Mouse (Mus musculus): ENCODE results near the gene Taf5l. TPM values are rescaled to one million over a fixed set of nuclear protein-coding genes. Genes with fewer than 3 reads are reported as not detected.
"Not testable (repeated sequence)": the region's sequence is repeated elsewhere in the genome, so short reads cannot be mapped to it uniquely, and the experiment has no call there.

Gene Taf5l
- polyA plus RNA-seq, 1 experiment from 2014 or later, result 28.6 TPM

DNA sequence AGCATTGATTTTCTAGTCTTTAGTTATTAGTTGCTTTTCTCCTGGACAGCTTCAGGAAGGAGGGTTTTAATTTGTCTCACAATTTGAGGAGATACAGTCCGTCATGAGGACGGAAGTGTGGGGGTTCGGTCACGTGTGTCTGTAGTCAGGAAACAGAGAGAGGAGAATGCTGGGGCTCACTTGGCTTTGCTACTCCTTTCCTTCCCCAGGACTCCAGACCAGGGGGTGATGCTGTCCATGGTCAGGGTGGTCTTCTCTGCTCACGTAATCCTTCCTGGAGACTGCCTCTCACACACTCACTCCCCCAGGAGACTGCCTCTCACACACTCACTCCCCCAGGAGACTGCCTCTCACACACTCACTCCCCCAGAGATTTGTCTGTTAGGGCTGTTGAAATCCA is 23.2 kb upstream of the Taf5l start:
- ATAC-seq (ENCODE audit: low read depth) (no peak), DNase-seq (no peak)
- peaks cover 82% of the 10 kb centered on the region for H3K36me3 ChIP-seq
- WGBS (ENCODE audit: insufficient replicate concordance), result 90% methylated on average over 5 of the region's 5 CpGs
- H3K9me3 ChIP-seq (replicated peaks), result no peaks in the 10 kb centered on the region
- H3K4me3 ChIP-seq (replicated peaks), result no peak overlapping the region
- no peak overlapping the region for H3K27ac ChIP-seq
- H3K4me2 ChIP-seq, result no peak overlapping the region
- no peak overlapping the region for H3K9ac ChIP-seq
- no peaks in the 10 kb centered on the region for H3K4me1 ChIP-seq (replicated peaks)
- no peaks in the 10 kb centered on the region for H3K27me3 ChIP-seq

DNA sequence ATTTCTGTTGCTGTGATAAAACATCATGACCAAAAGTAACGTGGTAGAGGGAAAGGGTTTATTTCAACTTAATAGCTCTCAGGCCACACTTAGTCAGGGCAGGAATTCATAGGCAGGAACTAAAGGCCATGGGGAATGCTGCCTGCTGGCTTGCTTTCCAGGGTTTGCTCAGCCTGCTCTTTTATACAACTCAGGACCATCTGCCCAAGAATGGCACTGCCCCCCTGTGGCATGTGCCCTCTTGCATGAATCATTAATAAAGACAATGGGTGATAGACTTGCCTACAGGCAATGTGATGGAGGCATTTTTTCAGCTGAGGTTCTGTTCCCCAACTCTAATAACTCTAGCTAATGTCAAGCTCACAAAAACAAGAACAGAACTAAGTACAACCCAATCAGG is 21.0 kb upstream of the Taf5l start:
- Histone ChIP-seq H3K4me1 (replicated peaks) (no peaks in the 10 kb centered on the region), H3K27ac (no peak overlapping the region), H3K9me3 (replicated peaks) (no peaks in the 10 kb centered on the region), H3K27me3 (no peaks in the 10 kb centered on the region), H3K4me2 (no peak overlapping the region), H3K36me3 (peaks cover 87% of the 10 kb centered on the region), H3K4me3 (replicated peaks) (no peak overlapping the region), H3K9ac (no peak overlapping the region)
- 78% methylated on average over 1 of the region's 1 CpGs for WGBS (ENCODE audit: insufficient replicate concordance)
- DNase-seq, result no peak
- no peak for ATAC-seq (ENCODE audit: low read depth)

DNA sequence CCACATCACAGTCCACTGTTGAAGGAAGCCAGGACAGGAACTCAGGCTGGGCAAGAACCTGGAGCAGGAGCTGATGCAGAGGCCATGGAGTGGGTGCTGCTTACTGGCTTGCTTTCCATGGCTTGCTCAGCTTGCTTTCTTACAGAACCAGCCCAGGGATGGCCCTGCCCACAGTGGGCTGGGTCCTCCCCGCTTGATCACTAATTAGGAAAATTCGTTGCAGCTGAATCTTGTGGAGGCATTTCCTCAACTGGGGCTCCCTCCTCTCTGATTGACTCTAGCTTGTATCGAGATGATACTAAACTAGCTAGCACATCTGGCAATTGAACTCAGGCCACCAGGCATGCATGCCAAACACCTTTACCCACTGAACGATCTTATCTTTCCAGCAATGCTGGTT is 18.2 kb upstream of the Taf5l start:
- H3K27ac ChIP-seq, result no peak overlapping the region
- H3K36me3 ChIP-seq, result peaks cover 92% of the 10 kb centered on the region
- H3K4me1 ChIP-seq (replicated peaks), result no peaks in the 10 kb centered on the region
- no peaks in the 10 kb centered on the region for H3K9me3 ChIP-seq (replicated peaks)
- ATAC-seq (ENCODE audit: low read depth) (no peak), DNase-seq (no peak)
- H3K4me2 ChIP-seq, result no peak overlapping the region
- 75% methylated on average over 4 of the region's 4 CpGs for WGBS (ENCODE audit: insufficient replicate concordance)
- no peak overlapping the region for H3K9ac ChIP-seq
- no peaks in the 10 kb centered on the region for H3K27me3 ChIP-seq
- H3K4me3 ChIP-seq (replicated peaks), result no peak overlapping the region

DNA sequence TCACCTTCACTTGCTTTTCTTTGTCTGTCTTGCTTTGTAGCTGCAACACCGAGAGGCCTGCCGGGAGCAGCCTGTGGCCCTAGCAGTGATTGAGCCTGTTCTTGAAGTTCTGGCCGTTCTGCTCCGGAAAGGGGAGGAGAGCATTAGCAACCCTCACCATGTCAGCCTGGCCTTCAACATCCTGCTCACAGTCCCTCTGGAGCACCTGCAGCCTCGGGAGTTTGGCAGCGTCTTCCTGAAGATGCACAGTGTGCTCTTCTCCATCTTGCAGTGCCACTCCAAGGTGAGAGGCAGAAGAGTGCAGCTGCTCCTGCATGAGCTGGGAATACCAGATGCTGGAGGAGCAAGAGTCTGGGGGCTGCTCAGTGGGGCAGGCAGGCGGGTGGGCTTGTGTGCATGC is 16.9 kb upstream of the Taf5l start:
- H3K9ac ChIP-seq, result no peak overlapping the region

DNA sequence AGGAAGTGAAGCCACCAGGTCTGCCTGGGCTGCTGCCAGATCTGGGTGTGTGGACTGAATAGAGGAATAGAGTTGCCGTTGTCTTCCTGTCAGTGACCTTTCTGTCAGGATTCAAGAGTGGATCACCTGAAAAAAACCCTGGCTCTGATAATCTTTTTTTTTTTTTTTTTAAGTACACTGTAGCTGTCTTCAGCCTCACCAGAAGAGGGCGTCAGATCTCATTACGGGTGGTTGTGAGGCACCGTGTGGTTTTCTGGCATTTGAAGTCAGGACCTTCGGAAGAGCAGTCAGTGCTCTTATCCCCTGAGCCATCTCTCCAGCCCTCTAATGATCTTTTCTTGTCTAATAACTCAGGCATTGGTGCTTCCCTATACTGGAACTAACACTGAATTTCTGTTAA is 12.2 kb upstream of the Taf5l start:
- Histone ChIP-seq H3K27me3 (no peaks in the 10 kb centered on the region), H3K4me2 (no peak overlapping the region), H3K4me3 (replicated peaks) (no peak overlapping the region), H3K27ac (no peak overlapping the region), H3K9ac (no peak overlapping the region), H3K4me1 (replicated peaks) (no peaks in the 10 kb centered on the region), H3K36me3 (peaks cover 88% of the 10 kb centered on the region), H3K9me3 (replicated peaks) (no peaks in the 10 kb centered on the region)
- DNase-seq (no peak), ATAC-seq (ENCODE audit: low read depth) (no peak)
- 58% methylated on average over 5 of the region's 5 CpGs for WGBS (ENCODE audit: insufficient replicate concordance)

More for the DNA sequence above, 16.9 kb upstream of the Taf5l start:
- Histone ChIP-seq H3K36me3 (peaks cover 91% of the 10 kb centered on the region), H3K4me3 (replicated peaks) (no peak overlapping the region), H3K4me1 (replicated peaks) (no peaks in the 10 kb centered on the region), H3K27ac (no peak overlapping the region), H3K27me3 (no peaks in the 10 kb centered on the region), H3K4me2 (no peak overlapping the region), H3K9me3 (replicated peaks) (no peaks in the 10 kb centered on the region)
- no peak for DNase-seq
- WGBS (ENCODE audit: insufficient replicate concordance), result 87% methylated on average over 7 of the region's 7 CpGs
- no peak for ATAC-seq (ENCODE audit: low read depth)

DNA sequence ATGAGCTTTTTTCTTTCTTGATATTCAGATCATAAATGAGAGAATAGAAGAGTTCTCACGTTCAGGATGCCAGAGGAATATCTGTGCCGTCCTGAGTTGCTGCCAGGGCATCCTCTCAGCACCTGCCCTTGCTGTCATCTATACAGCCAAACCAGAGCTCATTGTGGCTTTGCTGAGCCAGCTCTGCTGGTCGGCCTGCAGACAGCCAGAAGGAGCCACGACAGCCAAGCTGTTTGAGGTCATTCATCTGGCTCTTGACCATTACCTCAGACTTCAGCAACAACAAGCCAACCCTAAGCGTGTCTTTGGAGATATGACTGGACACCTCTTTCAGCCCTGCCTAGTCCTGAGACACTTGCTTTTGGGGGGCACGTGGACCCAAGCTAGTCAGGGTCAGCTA is 6.6 kb upstream of the Taf5l start:
- DNase-seq (no peak), ATAC-seq (ENCODE audit: low read depth) (no peak)
- H3K9ac ChIP-seq, result no peak overlapping the region
- H3K27me3 ChIP-seq, result no peaks in the 10 kb centered on the region
- H3K4me1 ChIP-seq (replicated peaks), result peaks cover 7% of the 10 kb centered on the region
- WGBS (ENCODE audit: insufficient replicate concordance), result 82% methylated on average over 6 of the region's 6 CpGs
- no peak overlapping the region for H3K27ac ChIP-seq
- H3K4me2 ChIP-seq, result no peak overlapping the region
- H3K36me3 ChIP-seq, result peaks cover 83% of the 10 kb centered on the region
- no peaks in the 10 kb centered on the region for H3K9me3 ChIP-seq (replicated peaks)
- no peak overlapping the region for H3K4me3 ChIP-seq (replicated peaks)

DNA sequence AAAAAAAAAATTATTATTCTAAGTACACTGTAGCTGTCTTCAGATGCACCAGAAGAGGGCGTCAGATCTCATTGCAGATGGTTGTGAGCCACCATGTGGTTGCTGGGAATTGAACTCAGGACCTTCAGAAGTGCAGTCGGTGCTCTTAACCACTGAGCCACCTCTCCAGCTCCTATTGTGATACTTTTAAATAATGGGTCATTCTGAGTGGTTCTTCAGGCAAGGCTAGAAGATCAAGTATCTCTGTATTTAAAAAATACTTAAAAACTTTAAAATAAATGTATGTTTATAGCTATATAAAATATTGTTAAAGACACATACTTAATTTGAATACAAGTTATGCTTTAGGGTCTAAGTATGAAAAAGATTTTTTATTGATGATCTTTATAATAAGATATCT is 5.1 kb upstream of the Taf5l start:
- not testable (repeated sequence) for H3K9ac ChIP-seq; ATAC-seq (ENCODE audit: low read depth); H3K9me3 ChIP-seq (replicated peaks); H3K4me2 ChIP-seq; H3K27me3 ChIP-seq; DNase-seq; H3K4me3 ChIP-seq (replicated peaks); H3K27ac ChIP-seq
- Histone ChIP-seq H3K4me1 (replicated peaks) (peaks cover 18% of the 10 kb centered on the region), H3K36me3 (peaks cover 76% of the 10 kb centered on the region)
- WGBS (ENCODE audit: insufficient replicate concordance), result 57% methylated on average over 2 of the region's 2 CpGs

DNA sequence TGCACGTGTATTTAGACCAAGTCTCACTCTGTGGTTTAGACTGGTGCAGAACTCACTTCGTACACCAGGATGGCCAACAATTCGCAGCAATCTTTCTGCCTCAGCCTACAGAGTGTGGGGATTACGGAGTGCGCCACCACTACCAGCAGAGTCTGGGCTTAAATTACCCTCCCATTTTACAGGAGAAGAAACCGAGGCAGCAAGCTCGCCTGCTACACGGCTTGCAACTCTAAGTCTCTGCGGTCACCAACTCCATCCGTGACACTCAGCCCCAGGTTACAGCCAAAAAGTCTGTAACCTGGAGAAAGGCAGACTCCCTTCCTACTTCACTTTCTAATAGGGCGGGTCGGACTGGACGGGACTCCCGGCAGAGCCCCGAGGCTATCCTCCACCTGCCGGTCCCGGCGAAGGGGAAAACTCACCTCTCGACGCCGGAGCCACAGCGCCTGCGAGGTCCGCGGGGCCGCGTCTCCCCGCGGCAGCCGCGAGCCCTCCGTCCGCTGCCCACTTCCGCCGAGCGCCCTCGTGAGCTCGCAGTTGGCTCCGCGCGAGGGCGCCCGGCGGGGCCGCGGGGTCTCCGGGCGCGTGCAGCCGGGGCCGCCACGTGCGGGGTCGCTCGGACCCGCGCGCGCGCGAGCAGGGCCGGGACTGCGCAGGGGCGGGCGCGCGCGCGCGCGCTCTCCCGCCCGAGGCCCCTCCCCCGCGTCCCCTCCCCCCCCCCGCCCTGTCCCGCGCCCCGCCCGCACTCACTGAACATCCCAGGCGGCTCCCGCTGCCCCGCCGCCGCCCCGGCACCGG is 559 bp downstream of the Taf5l start:
- Histone ChIP-seq H3K4me2 (peak overlapping the region; percentile 89), H3K36me3 (peaks cover 25% of the 10 kb centered on the region), H3K9ac (peak overlapping the region; percentile 93), H3K4me1 (replicated peaks) (peaks cover 64% of the 10 kb centered on the region), H3K27ac (peak overlapping the region; percentile 89), H3K9me3 (replicated peaks) (no peaks in the 10 kb centered on the region), H3K27me3 (no peaks in the 10 kb centered on the region), H3K4me3 (replicated peaks) (peak overlapping the region; percentile 88)
- 1% methylated on average over 75 of the region's 87 CpGs for WGBS (ENCODE audit: insufficient replicate concordance)
- ATAC-seq (ENCODE audit: low read depth), result peak; percentile 82
- peak; percentile 46 for DNase-seq

DNA sequence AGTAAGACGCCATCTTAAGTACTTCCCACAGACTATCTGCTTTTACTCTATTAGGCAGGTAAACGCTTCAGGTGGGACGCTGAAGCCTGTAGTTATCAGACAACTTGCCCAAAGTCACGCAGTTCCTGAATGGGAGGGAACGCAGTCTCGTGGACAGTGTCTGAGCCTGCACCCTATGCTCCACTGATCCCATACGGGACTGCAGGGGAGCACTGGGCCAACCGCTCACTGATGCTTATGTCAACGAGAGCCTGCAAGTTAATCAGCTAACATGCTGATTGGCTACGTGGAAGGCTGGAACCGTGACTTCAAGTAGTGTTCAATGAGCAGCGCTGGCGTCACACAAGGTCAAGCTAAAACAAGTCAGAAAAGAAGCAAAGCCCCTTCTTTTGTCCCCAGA is 1.4 kb downstream of the Taf5l start:
- ATAC-seq (ENCODE audit: low read depth) (peak; percentile 77), DNase-seq (peak; percentile 64)
- peaks cover 17% of the 10 kb centered on the region for H3K36me3 ChIP-seq
- peak overlapping the region; percentile 93 for H3K9ac ChIP-seq
- peak overlapping the region; percentile 88 for H3K4me3 ChIP-seq (replicated peaks)
- H3K27me3 ChIP-seq, result no peaks in the 10 kb centered on the region
- peaks cover 73% of the 10 kb centered on the region for H3K4me1 ChIP-seq (replicated peaks)
- H3K27ac ChIP-seq, result peak overlapping the region; percentile 89
- H3K9me3 ChIP-seq (replicated peaks), result no peaks in the 10 kb centered on the region
- WGBS (ENCODE audit: insufficient replicate concordance), result 9% methylated on average over 13 of the region's 13 CpGs
- H3K4me2 ChIP-seq, result peak overlapping the region; percentile 89

DNA sequence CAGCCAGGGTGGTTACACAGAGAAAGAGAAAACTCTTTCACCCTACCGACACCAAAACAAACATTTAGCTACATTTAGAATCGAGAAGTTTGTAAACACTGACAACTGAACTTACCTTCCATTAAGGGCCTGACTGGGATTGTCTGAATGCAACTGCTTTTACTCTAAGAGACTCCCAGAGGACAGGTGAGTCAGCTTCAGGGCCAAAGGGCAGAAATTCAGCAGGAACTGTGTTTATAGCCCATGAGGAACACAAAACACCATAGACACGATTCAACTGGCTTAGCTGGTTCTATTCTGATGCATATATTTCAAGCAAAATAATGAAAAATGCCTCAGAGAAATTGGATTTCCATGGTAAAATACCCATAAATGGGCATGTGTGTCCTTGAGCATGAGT is 6.4 kb downstream of the Taf5l start:
- ATAC-seq (ENCODE audit: low read depth), result no peak
- peaks cover 13% of the 10 kb centered on the region for H3K36me3 ChIP-seq

DNA sequence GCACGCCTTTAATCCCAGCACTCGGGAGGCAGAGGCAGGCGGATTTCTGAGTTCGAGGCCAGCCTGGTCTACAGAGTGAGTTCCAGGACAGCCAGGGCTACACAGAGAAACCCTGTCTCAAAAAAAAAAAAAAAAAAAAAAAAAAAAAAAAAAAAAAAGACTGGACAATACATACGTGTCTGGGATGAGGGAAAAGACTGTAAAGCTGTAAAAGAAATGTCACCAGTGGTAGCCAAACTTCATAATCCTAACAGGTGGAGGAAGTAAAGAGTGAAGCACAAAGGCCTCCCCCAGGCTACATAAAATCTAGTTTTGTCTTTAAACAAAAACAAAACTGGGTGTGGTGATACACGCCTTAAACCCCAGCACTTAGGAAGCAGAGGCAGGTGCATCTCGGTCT is 6.9 kb downstream of the Taf5l start:
- H3K27me3 ChIP-seq; DNase-seq; H3K4me3 ChIP-seq (replicated peaks); H3K4me2 ChIP-seq; ATAC-seq (ENCODE audit: low read depth); H3K9ac ChIP-seq; H3K9me3 ChIP-seq (replicated peaks); H3K27ac ChIP-seq: not testable (repeated sequence)
- Histone ChIP-seq H3K36me3 (peaks cover 17% of the 10 kb centered on the region), H3K4me1 (replicated peaks) (peaks cover 90% of the 10 kb centered on the region)
- WGBS (ENCODE audit: insufficient replicate concordance), result 78% methylated on average over 7 of the region's 7 CpGs

More for the DNA sequence above, 6.4 kb downstream of the Taf5l start:
- H3K4me1 ChIP-seq (replicated peaks), result peaks cover 91% of the 10 kb centered on the region
- H3K27ac ChIP-seq, result no peak overlapping the region; the same call in 1 of the 2 replicates
- H3K27me3 ChIP-seq, result no peaks in the 10 kb centered on the region
- DNase-seq, result no peak
- no peak overlapping the region for H3K9ac ChIP-seq
- 75% methylated on average over 3 of the region's 3 CpGs for WGBS (ENCODE audit: insufficient replicate concordance)
- H3K4me2 ChIP-seq, result no peak overlapping the region
- no peaks in the 10 kb centered on the region for H3K9me3 ChIP-seq (replicated peaks)
- H3K4me3 ChIP-seq (replicated peaks), result no peak overlapping the region

DNA sequence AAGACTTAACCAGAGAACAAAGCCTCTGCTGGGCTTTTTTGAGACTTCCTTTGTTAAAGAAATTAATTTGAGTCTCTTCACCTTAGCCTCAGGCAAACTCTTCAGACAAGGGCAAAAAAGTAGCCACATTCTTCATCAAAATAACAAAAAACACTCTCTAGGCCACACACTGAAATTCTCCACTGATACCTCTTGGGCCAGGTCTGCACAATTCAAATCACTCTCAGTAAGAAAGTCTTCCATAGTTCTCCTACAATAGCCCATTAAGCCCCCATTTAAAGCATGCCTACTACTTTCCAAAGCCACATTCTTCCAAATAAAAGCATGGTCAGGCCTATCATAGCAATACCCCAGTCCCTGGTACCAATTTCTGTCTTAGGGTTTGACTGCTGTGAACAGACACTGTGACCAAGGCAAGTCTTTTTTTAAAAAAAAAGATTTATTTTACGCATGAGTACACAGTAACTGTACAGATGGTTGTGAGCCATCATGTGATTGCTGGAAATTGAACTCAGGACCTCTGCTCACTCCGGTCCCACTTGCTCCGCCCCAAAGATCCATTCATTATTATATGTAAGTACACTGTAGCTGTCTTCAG is 9.1 kb downstream of the Taf5l start:
- ATAC-seq (ENCODE audit: low read depth) (no peak), DNase-seq (no peak)
- H3K4me3 ChIP-seq (replicated peaks), result no peak overlapping the region
- H3K27me3 ChIP-seq, result no peaks in the 10 kb centered on the region
- peak overlapping the region; percentile 39 for H3K4me2 ChIP-seq
- H3K4me1 ChIP-seq (replicated peaks), result peaks cover 68% of the 10 kb centered on the region
- peaks cover 40% of the 10 kb centered on the region for H3K36me3 ChIP-seq
- H3K9me3 ChIP-seq (replicated peaks), result no peaks in the 10 kb centered on the region
- WGBS (ENCODE audit: insufficient replicate concordance), result 84% methylated on average over 3 of the region's 3 CpGs
- H3K9ac ChIP-seq, result peak overlapping the region; percentile 40; the same call in 1 of the 2 replicates
- H3K27ac ChIP-seq, result peak overlapping the region; percentile 64

Measured in liver, embryonic 13.5 days (tissue).